Mouse (Mus musculus) ES-Bruce4 (cell line): Measurements from ENCODE around the gene Lce1b.

Experiments
- CTCF ChIP-seq: IDR thresholded peaks from one replicate; pipeline ENCODE4 v1.8.1; 2011; ENCODE audit warnings: low read depth, low read length
- POLR2A ChIP-seq: IDR thresholded peaks from one replicate; pipeline ENCODE4 v1.8.1; 2011; ENCODE audit warnings: low read length; ENCODE audit not compliant: insufficient read depth

- TF ChIP-seq CTCF (no peak), POLR2A (no peak)
Measured at GRCm38 (mm10) chr3:92621560-92621959, 35.2 kb downstream of the Lce1b start, which contains the start of gene Lce6a.
